Mouse (Mus musculus): ENCODE measurements around the gene Nip7. TPM values are rescaled to one million over a fixed set of nuclear protein-coding genes. Genes with fewer than 3 reads are reported as not detected.

Gene Nip7
- total and polyA plus RNA-seq, 3 experiments: 166 to 231 (median 226) TPM

GRCm38 (mm10) chr8:107030058-107030457 lies 26.6 kb upstream of the Nip7 start:
- Histone ChIP-seq H3K4me1 (ENCODE audit: control insufficient read depth in 1 of 2, insufficient read depth in 2 of 2) (peaks cover 13 to 40% of the 10 kb centered on the region in 2 experiments), H3K27me3 (replicated peaks) (peaks cover 2% of the 10 kb centered on the region), H3K4me2 (ENCODE audit: insufficient read depth, low read depth, poor library complexity, severe bottlenecking) (no peak overlapping the region), H3K4me3 (replicated peaks in 1 of 3; ENCODE audit: low read depth in 2 of 3, low read length in 2 of 3, poor library complexity in 1 of 3) (no peak overlapping the region), H3K9ac (ENCODE audit: insufficient read depth, low read depth) (no peak overlapping the region), H3K79me2 (replicated peaks; ENCODE audit: control insufficient read depth, extremely low read depth, insufficient read depth, poor library complexity, severe bottlenecking) (peaks cover 16% of the 10 kb centered on the region; the same call in 1 of the 2 replicates), H3K27ac (ENCODE audit: insufficient read depth, low read depth) (no peak overlapping the region), H3K36me3 (replicated peaks in 1 of 2; ENCODE audit: control insufficient read depth in 1 of 2, insufficient read depth in 1 of 2, low read length in 1 of 2) (peaks cover 0 to 3% of the 10 kb centered on the region in 2 experiments), H3K9me3 (replicated peaks; ENCODE audit: low read length) (no peaks in the 10 kb centered on the region)
- in situ Hi-C loops (cut with MboI; ENCODE audit: low pct_ligation_motif_present, low pct_unique_long_range_greater_than_20kb, low sequenced_read_pairs) (no loop called here), dilution Hi-C loops (cut with MboI; ENCODE audit: extremely low pct_ligation_motif_present, extremely low pct_unique_long_range_greater_than_20kb, low sequenced_read_pairs) (no loop called here)
- DNase-seq (ENCODE audit: extremely low read depth): no peak
- TF ChIP-seq CTCF (conservative IDR thresholded peaks at IDR 0.05 in 1 of 2, IDR thresholded peaks at IDR 0.05 in 1 of 2; ENCODE audit: low read depth in 2 of 2, low read length in 2 of 2) (no peak), BHLHE40 (IDR thresholded peaks at IDR 0.05; ENCODE audit: low read depth, low read length) (0 out of 2 replicates have a peak, but pooled peaks have one; percentile 18)

DNA sequence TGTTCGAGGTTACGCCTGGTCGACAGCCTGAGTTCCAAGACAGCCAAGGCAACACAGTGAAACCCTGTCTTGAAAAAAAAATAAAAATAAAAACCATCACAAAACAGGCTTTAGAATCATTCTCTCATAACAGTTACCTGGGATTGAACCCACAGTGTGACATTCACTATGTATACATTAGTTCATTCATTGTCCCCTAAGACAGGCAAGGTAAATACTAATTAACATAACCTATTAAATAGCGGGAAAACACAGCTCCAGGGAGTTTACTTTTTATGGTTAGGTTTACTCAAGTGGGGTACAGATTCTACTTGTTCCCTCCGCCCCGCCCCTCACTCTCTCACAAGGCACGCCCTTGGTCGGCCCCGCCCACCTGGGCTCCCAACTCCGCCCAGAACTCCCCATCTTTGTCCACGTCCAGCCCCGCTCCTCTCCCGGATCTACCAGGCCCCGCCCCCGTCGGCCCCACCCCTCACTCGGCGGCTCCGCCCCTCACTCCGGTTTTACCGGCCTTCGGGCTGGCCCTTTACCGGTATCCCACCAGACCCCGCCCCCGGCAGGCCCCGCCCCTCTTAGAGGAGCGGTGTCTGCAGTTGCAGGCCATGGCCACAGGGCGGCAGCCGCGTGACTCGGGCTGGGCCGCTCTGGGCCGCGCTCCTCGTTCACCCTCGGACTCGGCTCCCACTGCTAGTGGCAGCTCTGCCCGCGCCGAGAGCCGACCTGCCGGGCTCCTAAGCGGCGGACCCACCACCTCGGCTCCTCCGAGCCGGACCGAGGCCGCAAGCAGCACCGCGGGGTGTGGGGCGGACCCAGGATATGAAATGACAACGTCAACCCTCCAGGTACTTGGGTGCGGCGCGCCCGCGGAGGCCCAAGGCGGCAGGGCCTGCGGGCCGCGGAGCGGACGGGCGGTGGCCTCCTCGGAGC lies 25.8 kb upstream of the Nip7 start, which contains the start of gene Vps4a:
Gene Vps4a, plus strand, starts transcription at position 573 of the 927 bp plus-strand sequence.
- peak within 1 kb of the TSS; percentile 55 to 94 (median 92) for H3K4me3 ChIP-seq (replicated peaks in 1 of 3; ENCODE audit: low read depth in 2 of 3, low read length in 2 of 3, poor library complexity in 1 of 3)
- peak; percentile 92 for DNase-seq (ENCODE audit: extremely low read depth)
- peak within 1 kb of the TSS; percentile 80 for H3K4me2 ChIP-seq (ENCODE audit: insufficient read depth, low read depth, poor library complexity, severe bottlenecking)
- H3K9ac ChIP-seq (ENCODE audit: insufficient read depth, low read depth): peak within 1 kb of the TSS; percentile 86
- in situ Hi-C loops (cut with MboI; ENCODE audit: low pct_ligation_motif_present, low pct_unique_long_range_greater_than_20kb, low sequenced_read_pairs) (no loop called here), dilution Hi-C loops (cut with MboI; ENCODE audit: extremely low pct_ligation_motif_present, extremely low pct_unique_long_range_greater_than_20kb, low sequenced_read_pairs) (no loop called here)
- 0 out of 2 replicates have a peak, but pooled peaks have one; percentile 58 for TF ChIP-seq SIN3A (IDR thresholded peaks at IDR 0.05; ENCODE audit: low read length)
- no peak for TF ChIP-seq ZNF384 (IDR thresholded peaks at IDR 0.05; ENCODE audit: low read depth, low read length)
- peak; percentile 66; the same call in 1 of the 2 replicates for TF ChIP-seq MXI1 (IDR thresholded peaks at IDR 0.05; ENCODE audit: low read depth, low read length)
- TF ChIP-seq HCFC1 (IDR thresholded peaks at IDR 0.05; ENCODE audit: low read depth, low read length): peak; percentile 79
- no peak for TF ChIP-seq E2F4 (IDR thresholded peaks at IDR 0.05; ENCODE audit: insufficient replicate concordance, low read depth, low read length)
- TF ChIP-seq GABPA (IDR thresholded peaks at IDR 0.05; ENCODE audit: insufficient replicate concordance, low read depth, low read length): peak; percentile 7; the same call in 1 of the 2 replicates
- TF ChIP-seq ZMIZ1 (IDR thresholded peaks at IDR 0.05; ENCODE audit: low read depth, low read length): peak; percentile 47; the same call in 1 of the 2 replicates
- TF ChIP-seq TCF12 (IDR thresholded peaks at IDR 0.05; ENCODE audit: low read depth, low read length): peak; percentile 79
- TF ChIP-seq MAFK (IDR thresholded peaks at IDR 0.05; ENCODE audit: insufficient replicate concordance, low read length): no peak
- TF ChIP-seq ELF1 (IDR thresholded peaks at IDR 0.05; ENCODE audit: low read depth, low read length): peak; percentile 33; the same call in 1 of the 2 replicates
- no peak for TF ChIP-seq TBP (conservative IDR thresholded peaks at IDR 0.05; ENCODE audit: low read depth, low read length)
- peak; percentile 51; the same call in 1 of the 2 replicates for TF ChIP-seq MEF2A (IDR thresholded peaks at IDR 0.05; ENCODE audit: borderline replicate concordance, low read depth, low read length)
- peak; percentile 48 for TF ChIP-seq SMC3 (IDR thresholded peaks at IDR 0.05; ENCODE audit: low read depth, low read length)
- peak; percentile 67 for TF ChIP-seq NELFE (IDR thresholded peaks at IDR 0.05; ENCODE audit: low read depth, low read length)
- peak; percentile 56; the same call in 1 of the 2 replicates for TF ChIP-seq KAT2A (IDR thresholded peaks at IDR 0.05; ENCODE audit: insufficient replicate concordance, low read length)
- 0 out of 2 replicates have a peak, but pooled peaks have one; percentile 90 for TF ChIP-seq UBTF (IDR thresholded peaks at IDR 0.05; ENCODE audit: low read depth, low read length)
- no peak for TF ChIP-seq CHD2 (IDR thresholded peaks at IDR 0.05; ENCODE audit: low read length)
- TF ChIP-seq POLR2A (IDR thresholded peaks at IDR 0.05; ENCODE audit: low read depth, low read length): peak; percentile 82
- TF ChIP-seq CTCF (conservative IDR thresholded peaks at IDR 0.05 in 1 of 2, IDR thresholded peaks at IDR 0.05 in 1 of 2; ENCODE audit: low read depth in 2 of 2, low read length in 2 of 2): peak in 1 of 2 experiments; percentile 81; a peak in 2 of 4 replicates
- no peak for TF ChIP-seq MYC (IDR thresholded peaks at IDR 0.05; ENCODE audit: low read depth, low read length)
- H3K79me2 ChIP-seq (replicated peaks; ENCODE audit: control insufficient read depth, extremely low read depth, insufficient read depth, poor library complexity, severe bottlenecking): peaks cover 16% of the 10 kb centered on the region; the same call in 1 of the 2 replicates
- peaks cover 2% of the 10 kb centered on the region for H3K27me3 ChIP-seq (replicated peaks)
- peaks cover 0 to 7% of the 10 kb centered on the region in 2 experiments for H3K36me3 ChIP-seq (replicated peaks in 1 of 2; ENCODE audit: control insufficient read depth in 1 of 2, insufficient read depth in 1 of 2, low read length in 1 of 2)
- 0 out of 2 replicates have a peak within 1 kb of the TSS, but pooled peaks have one; percentile 12 for H3K27ac ChIP-seq (ENCODE audit: insufficient read depth, low read depth)
- H3K4me1 ChIP-seq (ENCODE audit: control insufficient read depth in 1 of 2, insufficient read depth in 2 of 2): peaks cover 13 to 34% of the 10 kb centered on the region in 2 experiments
- no peaks in the 10 kb centered on the region for H3K9me3 ChIP-seq (replicated peaks; ENCODE audit: low read length)

Measured in CH12.LX (cell line).